Mouse (Mus musculus): ENCODE data around the gene Map4k3. TPM values are rescaled to one million over a fixed set of nuclear protein-coding genes. Genes with fewer than 3 reads are reported as not detected.
A peak's percentile ranks its signal among the peaks of the same experiment; 100 is the strongest.
"Not testable (repeated sequence)": the region's sequence is repeated elsewhere in the genome, so short reads cannot be mapped to it uniquely, and the experiment has no call there.

Map4k3 gene
- polyA plus RNA-seq, 1 experiment = 38.0 TPM

DNA sequence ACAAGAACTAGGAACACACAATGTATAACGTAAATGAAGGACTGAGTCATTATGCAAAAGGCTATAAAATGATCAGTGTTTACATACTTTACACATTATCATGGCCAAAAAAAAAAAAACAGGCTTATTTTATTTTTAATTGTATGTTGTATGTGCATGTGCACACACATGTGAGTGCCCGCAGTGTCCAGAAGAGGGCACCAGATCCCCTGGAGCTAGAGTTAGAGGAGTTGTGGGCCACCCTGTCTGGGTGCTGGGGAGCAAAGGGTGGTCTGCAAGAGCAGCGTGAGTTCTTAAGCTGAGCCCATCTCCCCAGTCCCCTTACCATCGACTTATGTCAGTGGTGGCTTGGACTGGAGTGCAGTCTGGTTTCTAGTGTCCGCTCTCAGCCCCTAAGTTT lies 170.8 kb downstream of the Map4k3 start:
- no peak for TF ChIP-seq CTCF (IDR thresholded peaks at IDR 0.05; ENCODE audit: insufficient read depth, low read length)
- no peak for TF ChIP-seq POLR2A (IDR thresholded peaks at IDR 0.05; ENCODE audit: borderline replicate concordance, extremely low read depth, low read depth, low read length)
- DNase-seq = no peak
- WGBS = 98% methylated on average over 5 of the region's 5 CpGs
- Histone ChIP-seq H3K4me1 (ENCODE audit: control insufficient read depth, insufficient read depth, low read length) (no peaks in the 10 kb centered on the region), H3K4me3 (replicated peaks; ENCODE audit: extremely low read depth, low read depth, low read length) (no peak overlapping the region)

DNA sequence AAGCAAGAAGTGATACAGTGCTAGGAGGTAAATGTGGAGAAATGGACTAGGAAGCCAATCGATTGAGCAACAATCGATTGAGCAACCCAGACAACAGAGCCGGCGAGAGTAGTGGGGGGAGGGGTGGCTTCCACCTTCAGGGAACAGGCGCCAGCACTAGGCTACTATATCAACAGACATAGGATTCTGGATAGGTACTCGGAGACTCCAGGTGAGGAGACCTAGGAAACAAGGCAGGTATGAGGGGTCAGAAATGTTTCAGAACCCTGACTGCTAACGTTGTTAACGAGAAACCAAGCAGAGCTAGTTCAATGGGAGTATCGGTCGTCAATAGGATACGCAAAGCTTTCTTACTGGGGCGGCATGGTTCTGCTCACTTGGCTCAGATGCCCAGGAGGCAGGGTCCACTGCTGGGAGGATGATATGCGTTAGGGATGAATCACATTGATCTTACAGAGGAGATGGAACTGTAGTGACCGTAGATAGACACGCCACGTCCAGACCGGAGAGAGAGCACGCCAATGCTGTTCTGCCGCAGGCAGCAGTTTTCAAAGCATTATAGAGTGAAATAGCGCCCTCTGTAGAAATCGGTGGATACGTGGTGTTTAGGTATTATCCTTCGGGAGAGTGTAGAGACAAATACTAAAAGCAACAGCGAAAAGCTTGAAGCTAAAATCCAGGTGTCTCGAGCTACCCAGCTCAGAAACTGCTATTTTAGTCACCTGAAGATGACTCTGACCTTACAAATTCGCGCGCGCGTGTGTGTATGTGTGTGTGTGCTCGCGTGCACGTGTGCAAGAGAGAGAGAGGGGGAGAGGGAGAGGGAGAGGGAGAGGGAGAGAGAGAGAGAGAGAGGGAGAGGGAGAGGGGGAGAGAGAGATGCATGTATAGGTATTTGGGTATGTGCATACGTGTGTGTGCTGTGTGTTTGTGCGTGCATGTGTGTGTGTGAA lies 174.7 kb downstream of the Map4k3 start:
- DNase-seq = peak; percentile 71
- H3K4me3 ChIP-seq (replicated peaks; ENCODE audit: extremely low read depth, low read depth, low read length) = peak overlapping the region; percentile 75
- H3K4me1 ChIP-seq (ENCODE audit: control insufficient read depth, insufficient read depth, low read length) = no peaks in the 10 kb centered on the region
- 4% methylated on average over 35 of the region's 35 CpGs for WGBS
- TF ChIP-seq POLR2A (IDR thresholded peaks at IDR 0.05; ENCODE audit: borderline replicate concordance, extremely low read depth, low read depth, low read length) (peak; percentile 47; the same call in 1 of the 2 replicates), CTCF (IDR thresholded peaks at IDR 0.05; ENCODE audit: insufficient read depth, low read length) (peak; percentile 49; the same call in 1 of the 2 replicates)

DNA sequence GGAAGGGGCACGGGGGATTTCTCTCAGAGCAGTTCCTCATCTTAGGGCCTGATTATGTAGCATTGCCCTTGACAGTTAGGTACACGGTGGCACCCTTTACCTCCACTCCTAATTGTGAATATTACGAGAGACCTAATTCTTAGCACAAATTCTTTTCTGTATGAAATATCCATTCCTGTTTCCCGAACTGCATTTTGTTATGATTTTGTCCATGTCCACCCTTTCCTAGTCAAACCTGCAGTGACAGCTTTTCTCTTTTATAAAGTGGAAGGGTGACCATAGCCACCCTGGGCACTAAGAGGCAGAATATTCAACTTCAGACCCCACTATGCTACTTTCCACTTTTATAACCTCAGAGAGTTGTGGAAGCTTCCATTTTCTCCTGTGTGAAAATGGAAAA lies 175.6 kb downstream of the Map4k3 start:
- TF ChIP-seq CTCF (IDR thresholded peaks at IDR 0.05; ENCODE audit: insufficient read depth, low read length) (no peak), POLR2A (IDR thresholded peaks at IDR 0.05; ENCODE audit: borderline replicate concordance, extremely low read depth, low read depth, low read length) (no peak)
- 66% methylated on average over 4 of the region's 4 CpGs for WGBS

DNA sequence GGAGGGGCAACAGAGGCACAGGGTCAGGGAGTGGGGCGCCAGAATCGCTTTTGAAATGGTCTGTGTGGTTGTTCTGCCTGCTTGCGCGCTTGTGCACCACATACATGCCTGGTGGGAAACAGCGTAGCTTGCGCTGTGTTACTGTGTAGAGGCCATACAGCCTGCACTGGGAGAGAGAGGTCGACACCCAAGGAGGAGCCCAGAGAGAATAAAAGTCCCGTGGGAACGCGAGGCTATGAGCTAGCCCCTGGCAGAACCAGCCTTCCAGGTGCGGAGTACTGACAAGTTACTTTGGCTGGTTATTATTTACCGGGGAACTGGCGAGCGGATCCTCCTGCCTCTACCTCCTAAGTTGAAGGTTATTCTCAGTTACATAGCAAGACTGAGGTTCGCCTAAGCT lies 177.3 kb downstream of the Map4k3 start:
- H3K4me1 ChIP-seq (ENCODE audit: control insufficient read depth, insufficient read depth, low read length) = no peaks in the 10 kb centered on the region
- WGBS = 81% methylated on average over 15 of the region's 15 CpGs
- no peak for DNase-seq
- no peak overlapping the region for H3K4me3 ChIP-seq (replicated peaks; ENCODE audit: extremely low read depth, low read depth, low read length)
- TF ChIP-seq CTCF (IDR thresholded peaks at IDR 0.05; ENCODE audit: insufficient read depth, low read length) = no peak
- no peak for TF ChIP-seq POLR2A (IDR thresholded peaks at IDR 0.05; ENCODE audit: borderline replicate concordance, extremely low read depth, low read depth, low read length)

More for the DNA sequence above, 175.6 kb downstream of the Map4k3 start:
- no peak for DNase-seq
- Histone ChIP-seq H3K4me3 (replicated peaks; ENCODE audit: extremely low read depth, low read depth, low read length) (no peak overlapping the region), H3K4me1 (ENCODE audit: control insufficient read depth, insufficient read depth, low read length) (no peaks in the 10 kb centered on the region)

DNA sequence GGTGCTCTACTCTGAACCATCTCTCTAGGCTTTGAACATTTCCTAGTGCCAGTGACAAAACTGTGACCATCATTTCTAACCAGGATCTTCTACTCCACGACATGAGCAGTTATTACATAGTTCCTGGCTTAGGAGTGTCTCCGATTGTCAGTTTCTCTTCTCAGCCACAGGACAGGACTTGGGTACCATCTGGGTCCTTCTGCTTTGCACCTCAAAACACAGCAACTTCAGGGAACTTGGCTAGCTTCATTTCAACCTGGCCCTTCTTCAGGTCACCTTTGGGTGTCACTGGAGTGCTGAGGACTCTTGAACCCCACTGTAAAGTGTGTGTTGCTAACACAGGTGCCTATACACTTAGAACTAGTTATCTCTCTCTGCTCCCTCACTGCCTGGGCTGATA lies 181.4 kb downstream of the Map4k3 start:
- DNase-seq = no peak
- Histone ChIP-seq H3K4me3 (replicated peaks; ENCODE audit: extremely low read depth, low read depth, low read length) (no peak overlapping the region), H3K4me1 (ENCODE audit: control insufficient read depth, insufficient read depth, low read length) (no peaks in the 10 kb centered on the region)
- 89% methylated on average over 2 of the region's 2 CpGs for WGBS
- TF ChIP-seq CTCF (IDR thresholded peaks at IDR 0.05; ENCODE audit: insufficient read depth, low read length) (no peak), POLR2A (IDR thresholded peaks at IDR 0.05; ENCODE audit: borderline replicate concordance, extremely low read depth, low read depth, low read length) (no peak)

DNA sequence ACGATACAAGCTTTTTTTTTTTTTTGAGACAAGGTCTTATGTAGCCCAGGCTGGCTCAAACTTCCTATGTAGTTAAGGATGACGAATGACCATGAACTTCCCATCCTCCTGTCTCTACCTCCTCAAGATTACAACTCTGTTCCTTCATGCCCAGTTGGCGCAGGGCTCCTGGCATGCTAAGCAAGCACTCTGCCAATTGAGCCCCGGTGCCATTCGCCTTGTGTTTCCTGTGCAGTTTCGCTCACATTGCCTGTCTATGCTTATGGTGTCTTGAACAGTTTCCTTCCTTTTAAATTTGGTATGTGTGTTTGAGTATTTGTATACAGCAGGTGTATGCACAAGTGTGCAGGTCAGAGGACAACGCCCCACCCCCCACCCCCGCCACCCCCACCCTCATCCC lies 182.1 kb downstream of the Map4k3 start:
- Histone ChIP-seq H3K4me1 (ENCODE audit: control insufficient read depth, insufficient read depth, low read length) (no peaks in the 10 kb centered on the region), H3K4me3 (replicated peaks; ENCODE audit: extremely low read depth, low read depth, low read length) (no peak overlapping the region)
- TF ChIP-seq POLR2A (IDR thresholded peaks at IDR 0.05; ENCODE audit: borderline replicate concordance, extremely low read depth, low read depth, low read length) (no peak), CTCF (IDR thresholded peaks at IDR 0.05; ENCODE audit: insufficient read depth, low read length) (no peak)
- 64% methylated on average over 8 of the region's 8 CpGs for WGBS
- DNase-seq = no peak

DNA sequence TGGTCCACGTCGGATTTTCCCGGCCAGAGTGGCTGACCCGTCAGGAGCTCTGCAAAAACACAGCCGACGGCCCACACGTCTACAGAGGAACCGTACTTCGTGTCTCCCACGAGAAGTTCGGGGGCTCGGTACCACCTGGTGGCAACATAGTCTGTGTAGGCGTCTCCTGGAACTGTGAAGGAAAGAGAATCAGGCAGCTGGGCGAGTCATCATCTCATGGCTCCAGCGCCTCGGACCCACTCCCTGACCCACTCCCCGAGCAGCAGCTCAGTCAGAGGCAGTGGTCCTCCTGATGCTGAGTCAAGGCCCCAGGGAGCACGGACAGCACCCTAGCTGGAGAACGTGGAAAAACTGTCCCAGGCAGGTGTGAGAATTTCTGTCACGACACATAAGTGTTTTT lies 184.6 kb downstream of the Map4k3 start:
- H3K4me3 ChIP-seq (replicated peaks; ENCODE audit: extremely low read depth, low read depth, low read length) = no peak overlapping the region
- no peak for TF ChIP-seq CTCF (IDR thresholded peaks at IDR 0.05; ENCODE audit: insufficient read depth, low read length)
- TF ChIP-seq POLR2A (IDR thresholded peaks at IDR 0.05; ENCODE audit: borderline replicate concordance, extremely low read depth, low read depth, low read length) = no peak
- DNase-seq = no peak
- no peaks in the 10 kb centered on the region for H3K4me1 ChIP-seq (ENCODE audit: control insufficient read depth, insufficient read depth, low read length)
- WGBS = 79% methylated on average over 20 of the region's 20 CpGs

DNA sequence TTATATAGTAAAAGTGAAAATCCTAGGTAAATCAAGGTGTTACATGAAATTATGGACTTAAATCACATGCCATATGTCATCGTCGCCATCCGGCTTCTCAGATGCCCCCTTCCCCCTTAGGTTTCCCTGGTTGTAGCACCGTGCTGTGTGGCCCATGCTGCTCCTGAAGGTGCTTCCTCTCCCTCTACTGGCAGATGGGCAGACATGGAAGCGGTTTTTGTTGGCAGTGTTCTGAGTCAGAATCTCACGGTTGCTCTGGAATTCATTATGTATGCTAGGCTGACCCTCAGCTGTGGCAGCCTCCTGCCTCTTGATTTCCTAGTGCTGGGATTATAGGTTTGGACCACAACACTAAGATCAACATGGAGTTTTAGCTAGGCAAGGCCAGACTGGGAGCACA lies 191.1 kb downstream of the Map4k3 start:
- TF ChIP-seq CTCF (IDR thresholded peaks at IDR 0.05; ENCODE audit: insufficient read depth, low read length) = no peak
- DNase-seq = no peak
- Histone ChIP-seq H3K4me3 (replicated peaks; ENCODE audit: extremely low read depth, low read depth, low read length) (no peak overlapping the region), H3K4me1 (ENCODE audit: control insufficient read depth, insufficient read depth, low read length) (no peaks in the 10 kb centered on the region)
- 66% methylated on average over 6 of the region's 6 CpGs for WGBS

DNA sequence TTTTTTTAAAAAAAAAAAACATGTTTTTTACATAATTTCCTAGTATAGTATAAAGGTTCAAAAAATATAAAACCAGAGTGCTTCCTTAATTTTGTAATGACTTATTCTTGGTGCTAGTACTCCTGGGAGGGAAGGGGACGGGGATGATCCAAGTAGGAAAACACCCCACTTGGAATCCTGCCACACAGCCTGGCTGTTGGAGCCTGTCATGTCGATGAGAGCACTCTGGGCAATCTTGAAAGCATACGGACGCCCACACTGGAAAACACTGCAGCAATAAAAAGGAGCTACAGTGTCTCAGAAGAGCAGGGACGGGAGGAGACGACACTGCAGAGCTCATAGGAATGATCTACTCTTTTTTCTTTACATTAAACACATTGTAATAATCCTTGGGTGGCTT lies 192.7 kb downstream of the Map4k3 start:
- no peak for DNase-seq
- no peak overlapping the region for H3K4me3 ChIP-seq (replicated peaks; ENCODE audit: extremely low read depth, low read depth, low read length)
- H3K4me1 ChIP-seq (ENCODE audit: control insufficient read depth, insufficient read depth, low read length) = no peaks in the 10 kb centered on the region
- WGBS = 46% methylated on average over 6 of the region's 6 CpGs
- no peak for TF ChIP-seq CTCF (IDR thresholded peaks at IDR 0.05; ENCODE audit: insufficient read depth, low read length)
- no peak for TF ChIP-seq POLR2A (IDR thresholded peaks at IDR 0.05; ENCODE audit: borderline replicate concordance, extremely low read depth, low read depth, low read length)

DNA sequence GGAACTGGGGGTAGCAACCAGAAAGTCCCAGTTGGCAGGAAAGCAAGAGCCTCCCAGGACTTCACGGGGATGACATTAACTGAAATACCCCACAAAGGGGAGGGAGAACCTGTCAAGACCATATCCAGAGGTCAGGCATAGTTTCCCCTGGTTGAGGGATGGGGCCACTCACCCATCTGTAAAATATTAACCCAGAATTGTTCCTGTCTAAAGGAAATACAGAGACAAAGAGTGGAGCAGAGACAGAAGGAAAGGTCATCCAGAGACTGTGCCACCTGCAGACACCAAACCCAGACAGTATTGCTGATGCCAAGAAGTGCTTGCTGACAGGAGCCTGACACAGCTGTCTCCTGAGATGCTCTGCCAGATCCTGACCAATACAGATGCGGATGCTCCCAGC lies 196.9 kb downstream of the Map4k3 start:
- DNase-seq; H3K4me1 ChIP-seq (ENCODE audit: control insufficient read depth, insufficient read depth, low read length); H3K4me3 ChIP-seq (replicated peaks; ENCODE audit: extremely low read depth, low read depth, low read length): not testable (repeated sequence)
- 56% methylated on average over 2 of the region's 2 CpGs for WGBS

Other genes starting within 250 kb of the Map4k3 start
- 2.5 and 2.9 TPM in 2 replicates for gene Sos1, start 248.0 kb downstream of the Map4k3 start, polyA plus RNA-seq (2012; rRNA removed)
- 1.7 and 2.4 TPM in 2 replicates for gene Cdkl4, start 150.7 kb downstream of the Map4k3 start, polyA plus RNA-seq (2012; rRNA removed)
- gene Tmem178, start 216.1 kb upstream of the Map4k3 start, polyA plus RNA-seq (2012; rRNA removed) = 18.5 and 20.7 TPM in 2 replicates